Mouse (Mus musculus): ENCODE measurements at regions not wholly inside any gene's neighbourhood (a gene's known extent, or its start where the extent isn't known, plus 50 kb on each side); places are given as distances from the start of the nearest gene placed in this dataset.

DNA sequence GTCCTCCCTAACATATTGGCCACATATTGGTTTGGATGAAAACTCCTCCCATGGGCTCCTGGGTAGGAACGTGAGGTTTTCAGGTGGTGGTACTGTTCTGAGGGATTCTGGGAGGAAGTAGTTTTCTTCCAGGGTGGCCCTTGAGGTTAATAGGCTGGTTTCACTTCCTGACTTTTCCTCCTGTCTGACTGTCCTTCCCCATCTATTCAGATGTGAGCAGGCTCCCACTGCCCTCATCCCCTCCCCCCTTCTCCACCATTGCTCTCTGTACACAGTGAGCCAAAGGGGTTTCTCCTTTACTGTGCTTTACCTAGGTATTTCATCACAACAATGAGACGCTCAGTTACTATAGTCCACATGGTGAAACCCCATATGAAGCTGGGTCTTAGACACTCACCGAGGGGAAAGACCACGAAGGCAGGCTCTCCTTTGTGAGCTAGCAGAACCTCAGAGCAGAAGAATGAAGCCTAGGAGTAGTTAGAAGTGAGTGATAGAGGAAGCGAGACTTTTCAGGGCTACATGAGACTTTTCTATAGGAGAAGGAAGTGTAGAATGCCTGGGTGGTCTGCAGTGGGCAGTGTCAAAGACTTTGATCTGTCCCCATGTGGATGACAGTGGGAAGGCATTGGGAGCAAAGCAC, 135.3 kb downstream of the Cd83 start:
- DNase-seq, result no peak

DNA sequence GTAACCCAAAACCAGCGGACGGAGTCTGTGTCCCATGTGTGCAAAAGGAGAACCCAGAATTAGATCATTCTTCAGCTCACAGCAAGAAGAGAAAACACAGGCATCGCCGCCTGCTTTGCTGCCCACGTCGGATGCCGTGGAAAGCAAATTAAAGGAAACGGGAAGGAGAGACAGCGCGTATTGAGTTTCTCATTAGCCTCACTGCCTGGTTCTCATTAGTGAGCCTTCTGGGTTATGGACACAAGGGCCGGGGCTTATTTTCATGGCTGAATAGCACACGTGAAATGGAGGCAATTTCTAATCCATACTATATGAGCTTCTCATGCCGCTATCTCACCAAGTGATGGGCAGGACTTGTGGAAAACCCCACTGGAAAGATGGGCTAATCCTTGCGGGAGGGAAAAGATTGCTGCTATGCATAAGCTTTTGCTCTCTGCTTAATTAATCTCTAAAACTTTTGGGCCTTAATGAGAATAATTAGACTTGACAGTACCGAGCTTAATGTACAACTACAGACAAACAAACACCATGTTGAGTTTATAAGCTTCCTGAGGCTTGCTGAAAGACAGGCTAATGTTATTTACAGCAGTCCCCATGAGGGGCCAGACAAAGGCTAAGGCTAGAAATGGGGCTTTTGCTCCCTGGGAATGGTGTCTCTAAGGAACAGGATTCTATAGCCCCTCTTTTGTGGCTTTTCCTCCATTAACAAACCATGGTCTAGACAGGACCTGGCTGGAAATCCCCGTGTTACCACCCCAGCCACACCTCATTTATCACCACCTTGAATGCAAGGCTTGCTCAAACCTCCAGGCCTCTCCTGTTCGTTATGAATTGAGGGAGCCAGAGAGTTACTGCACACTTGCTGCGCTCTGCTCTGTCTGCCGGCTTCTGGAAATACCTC, 145.8 kb downstream of the Cd83 start:
- DNase-seq, result no peak

DNA sequence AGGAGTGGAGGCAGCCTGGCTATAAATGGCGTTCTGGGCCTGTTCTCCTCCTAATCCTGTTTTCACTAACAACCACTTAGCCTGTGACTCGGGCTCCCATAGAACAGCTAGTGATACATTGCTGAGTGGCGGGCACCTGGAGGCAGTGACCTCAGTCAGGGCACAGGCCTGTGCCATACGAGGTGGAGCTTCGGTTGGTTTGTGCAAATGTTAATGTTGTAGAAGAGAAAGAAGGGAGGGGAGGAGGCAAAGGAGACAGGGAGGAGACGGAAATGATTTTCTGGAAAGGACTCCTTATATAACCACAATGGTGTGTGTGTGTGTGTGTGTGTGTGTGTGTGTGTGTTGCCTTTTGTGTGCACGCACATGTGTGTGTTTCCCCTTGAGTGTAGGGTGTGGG, 148.4 kb downstream of the Cd83 start:
- no peak for DNase-seq

DNA sequence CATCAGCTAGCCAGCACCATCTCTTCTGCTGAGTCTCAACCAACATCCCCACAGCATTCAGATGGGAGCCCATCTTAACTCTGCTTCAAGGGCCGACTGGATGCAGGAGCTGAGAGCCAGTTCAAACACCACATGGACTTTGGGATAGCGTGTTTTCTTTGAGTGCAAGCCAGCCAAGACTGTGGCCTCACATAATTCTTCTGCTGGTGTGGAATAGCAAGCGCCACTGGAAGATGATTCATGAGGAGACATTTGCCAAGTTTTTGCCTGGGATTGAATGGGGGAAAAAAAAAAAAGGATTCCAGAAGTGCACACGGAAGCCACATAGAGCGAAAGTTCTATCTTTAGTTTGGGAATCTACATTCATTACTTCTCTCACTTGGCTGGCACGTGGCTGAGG, 150.7 kb downstream of the Cd83 start:
- DNase-seq, result peak; percentile 35

DNA sequence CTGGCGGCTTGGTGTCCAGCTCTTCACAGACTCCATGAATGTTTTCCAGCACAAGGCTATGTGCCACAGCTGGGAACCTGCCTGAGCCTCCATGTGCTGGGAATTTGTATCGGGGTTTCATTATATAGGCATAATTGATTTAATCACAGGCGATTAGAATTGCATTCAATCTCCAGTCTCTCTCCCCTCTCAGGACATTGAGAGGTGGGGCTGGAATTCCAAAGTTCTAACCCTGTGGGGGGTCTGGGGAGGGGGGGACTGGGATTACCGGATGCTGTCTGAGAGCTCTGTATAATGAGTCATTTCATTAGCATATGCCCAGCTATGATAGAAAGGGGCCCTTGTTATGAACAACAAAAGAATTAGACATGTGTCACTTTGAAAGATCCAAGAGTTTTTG, 151.9 kb downstream of the Cd83 start:
- DNase-seq, result no peak

DNA sequence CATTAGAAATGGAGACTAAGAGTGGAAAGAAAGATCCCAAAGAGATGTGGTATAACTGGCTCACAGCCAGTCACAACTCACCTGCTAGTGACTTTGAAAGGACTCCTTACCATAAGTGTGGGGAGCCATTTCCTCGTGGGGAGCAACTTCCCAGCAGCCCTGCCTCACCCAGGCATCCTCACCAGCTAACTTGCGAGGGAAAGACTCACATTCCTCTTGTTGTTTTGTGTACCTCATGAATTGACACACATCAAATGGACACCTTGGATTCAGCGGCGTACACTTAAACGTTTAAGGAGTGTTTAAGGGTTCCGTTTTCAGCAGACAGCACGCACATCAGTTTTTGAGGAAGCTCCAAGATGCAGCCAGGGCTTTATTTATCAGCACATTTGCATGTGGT, 154.0 kb downstream of the Cd83 start:
- no peak for DNase-seq

DNA sequence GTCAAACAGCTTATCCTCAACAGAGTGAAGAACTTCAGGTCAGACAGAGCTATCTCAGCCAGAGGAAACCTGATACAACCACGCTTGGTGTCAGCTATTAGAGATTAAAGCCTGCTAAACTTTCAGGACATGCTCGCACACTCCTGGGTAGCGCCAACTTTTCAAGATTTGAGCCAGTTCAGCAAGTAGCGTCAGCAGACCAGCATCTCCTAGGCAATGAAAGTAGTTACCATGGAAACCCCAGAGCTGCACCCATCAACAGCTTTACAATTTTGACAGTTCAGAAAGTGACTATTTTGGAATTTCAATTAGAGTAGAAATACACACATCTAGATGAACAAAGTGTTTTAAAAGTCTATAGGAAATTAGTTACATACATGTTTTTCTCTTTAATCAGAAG, 154.8 kb downstream of the Cd83 start:
- DNase-seq, result no peak

DNA sequence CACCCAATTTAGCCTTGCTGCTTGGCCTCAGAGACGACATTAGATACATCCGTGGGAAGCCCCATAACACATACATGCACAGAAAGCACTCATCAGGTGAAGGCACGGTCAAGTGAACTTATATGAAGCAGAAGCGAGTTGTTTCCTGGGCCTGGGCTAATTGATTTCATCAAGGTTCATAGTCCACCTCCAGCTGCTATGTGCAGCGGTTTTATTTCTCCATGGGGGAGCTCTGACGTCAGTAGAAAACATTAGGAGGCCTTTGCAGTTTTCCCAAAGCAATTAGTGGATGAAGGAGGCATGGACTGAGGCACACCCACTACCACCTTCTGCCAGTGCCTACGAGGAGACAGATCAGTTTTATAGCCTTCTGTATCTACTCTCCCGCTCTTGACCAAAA, 157.2 kb downstream of the Cd83 start:
- no peak for DNase-seq

DNA sequence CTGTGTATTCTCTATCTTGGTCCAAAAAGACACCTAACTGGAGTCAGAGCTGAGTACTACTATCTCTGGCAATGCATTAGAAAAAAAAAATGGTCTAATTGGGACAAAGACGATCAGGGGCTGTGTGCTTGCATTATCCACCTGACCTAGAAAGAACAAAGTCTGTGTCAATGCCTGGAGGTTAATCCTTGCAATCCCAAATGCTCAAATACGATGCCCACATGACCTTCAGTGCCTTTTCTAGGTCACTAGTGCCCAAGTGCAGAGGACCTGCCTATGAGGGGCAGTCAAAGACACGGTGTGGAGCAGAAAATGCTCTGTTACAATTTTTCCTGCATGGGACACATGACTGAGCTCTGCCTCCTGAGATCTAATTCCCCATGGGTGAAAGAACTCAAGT, 164.0 kb downstream of the Cd83 start:
- no peak for DNase-seq

DNA sequence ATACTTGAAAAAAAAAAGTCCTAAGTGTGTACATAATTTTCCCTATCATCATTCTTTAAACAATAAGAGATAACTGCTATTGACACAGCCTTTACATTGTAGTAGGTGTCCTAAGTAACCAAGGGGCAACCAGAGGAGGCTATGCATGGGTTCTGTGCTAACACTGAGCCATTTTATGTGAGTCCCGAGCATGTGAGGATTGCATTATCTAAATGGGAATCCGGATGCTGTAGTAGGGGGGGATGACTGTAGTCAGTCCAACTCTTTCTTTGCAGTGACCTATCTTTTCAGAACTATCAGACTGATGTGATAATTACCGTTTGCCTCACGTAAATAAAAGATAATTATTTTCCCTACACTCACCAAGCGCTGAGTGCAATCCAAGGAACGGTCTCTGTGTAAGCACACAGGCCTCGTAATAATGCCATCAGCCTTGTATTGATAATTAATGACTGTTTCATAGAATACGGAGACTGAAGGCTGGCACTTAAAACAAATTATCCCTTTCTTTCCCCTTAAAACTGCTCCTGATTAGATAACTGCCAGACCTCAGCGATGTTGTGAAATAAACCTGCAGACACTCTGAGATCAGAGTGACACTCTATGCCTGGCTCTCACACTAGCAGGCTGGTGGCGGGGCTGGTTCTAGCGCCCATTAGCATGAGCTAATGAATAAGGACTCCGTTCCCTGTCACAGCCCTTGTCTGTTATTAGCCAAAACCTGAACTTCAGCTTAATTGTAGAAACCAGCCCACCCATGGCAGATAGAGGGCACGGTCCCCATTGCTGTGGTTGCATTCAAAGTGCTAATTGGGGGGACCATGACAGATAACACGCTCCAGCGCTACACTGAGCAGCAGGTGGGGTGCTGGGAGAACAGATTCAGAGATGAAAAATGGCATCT, 165.4 kb downstream of the Cd83 start:
- DNase-seq, result no peak

DNA sequence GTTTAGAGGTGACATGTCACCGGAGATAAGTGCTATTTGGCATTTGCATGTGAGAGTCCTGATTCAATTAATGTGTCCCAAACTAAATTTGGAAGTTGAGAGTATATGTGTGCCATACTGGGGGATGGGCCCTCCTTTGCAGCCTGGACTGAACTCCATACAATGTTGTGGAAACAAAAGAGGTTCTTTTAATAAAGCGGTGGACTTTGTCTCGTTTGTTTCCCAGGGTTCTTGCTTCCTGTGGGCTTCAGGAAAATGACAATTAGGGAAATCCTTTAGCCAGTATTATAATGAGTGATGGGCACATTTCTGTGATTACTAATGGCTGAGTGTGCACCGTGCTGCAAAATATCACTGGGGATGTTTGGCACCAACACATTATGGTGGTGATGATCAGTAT, 167.9 kb downstream of the Cd83 start:
- DNase-seq, result no peak

DNA sequence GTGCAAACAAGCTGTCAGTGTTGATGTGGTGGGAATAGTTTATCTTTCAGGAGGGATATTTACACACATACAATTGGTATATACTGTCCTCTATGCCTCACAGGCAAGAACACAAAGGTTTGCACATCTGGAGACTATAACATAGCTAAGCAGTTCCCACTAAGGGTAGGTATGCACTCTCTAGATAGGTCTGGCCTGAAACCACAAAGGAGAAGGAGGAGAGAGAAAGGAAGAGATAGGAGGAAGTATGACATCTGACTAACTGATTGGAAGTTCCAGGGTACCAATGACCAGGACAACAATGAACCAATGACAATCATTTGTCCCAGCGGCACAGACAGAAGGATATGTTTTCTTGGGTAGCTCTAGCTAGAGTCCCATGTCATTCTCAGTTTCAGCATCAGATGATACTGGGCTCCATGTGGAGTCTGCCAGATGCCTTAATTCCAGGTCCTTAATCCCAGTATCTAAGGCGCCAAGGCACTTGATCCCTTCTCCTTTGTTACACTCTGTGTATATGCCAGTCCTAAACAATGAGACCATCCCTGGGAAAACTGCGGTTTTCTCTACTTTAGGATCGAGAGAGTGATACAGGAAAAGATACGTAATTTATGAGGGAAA, 168.5 kb downstream of the Cd83 start:
- no peak for DNase-seq

DNA sequence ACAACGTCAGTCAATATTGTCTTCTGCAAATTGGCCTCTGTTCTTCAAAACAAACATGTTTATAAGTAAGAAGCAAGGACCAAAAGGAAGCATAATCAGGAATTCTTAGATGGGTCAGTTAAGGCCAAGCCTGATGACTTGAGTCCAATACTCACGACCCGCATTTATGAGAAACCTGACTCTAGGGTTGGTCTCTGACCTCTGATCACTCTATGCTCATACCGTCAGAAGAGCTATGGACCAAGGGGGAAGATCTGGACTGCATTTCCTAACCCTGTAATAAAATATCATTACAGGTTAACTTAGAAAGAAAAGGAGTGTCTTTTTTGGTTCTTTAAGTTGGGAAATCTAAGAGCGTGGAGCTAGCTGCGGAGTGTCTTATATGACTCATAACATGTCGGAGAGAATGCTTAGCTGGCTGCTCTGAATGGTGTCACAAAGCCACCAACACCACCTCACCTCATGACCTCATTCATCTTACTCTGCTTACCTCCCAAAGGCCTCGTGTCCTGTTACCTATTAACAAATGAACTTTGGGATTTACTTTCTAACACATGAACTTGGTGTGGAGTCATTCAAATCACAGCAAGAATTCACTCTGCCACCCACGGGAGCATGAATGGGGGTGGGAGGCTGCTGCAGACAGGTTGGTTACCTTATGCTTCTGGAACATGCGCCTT, 170.3 kb downstream of the Cd83 start:
- no peak for DNase-seq

DNA sequence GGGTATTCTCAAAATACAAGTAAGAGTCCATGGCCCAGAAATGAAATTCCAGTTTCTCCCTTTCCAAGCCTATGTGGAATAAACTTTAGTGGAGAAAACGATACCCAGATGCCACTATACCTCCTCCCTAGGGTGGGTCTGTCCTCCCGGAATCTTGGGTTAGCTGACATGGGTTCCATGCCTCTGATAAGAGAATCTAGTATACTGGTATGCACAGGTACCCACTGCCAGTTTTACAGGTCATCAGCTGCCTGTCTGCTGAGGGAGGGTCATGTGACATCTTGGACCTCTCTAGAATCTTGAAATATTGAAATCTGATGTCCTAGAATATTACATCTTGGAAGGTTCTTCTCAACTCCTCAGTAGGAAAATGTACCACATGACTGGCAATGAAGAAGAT, 172.5 kb downstream of the Cd83 start:
- DNase-seq, result no peak

DNA sequence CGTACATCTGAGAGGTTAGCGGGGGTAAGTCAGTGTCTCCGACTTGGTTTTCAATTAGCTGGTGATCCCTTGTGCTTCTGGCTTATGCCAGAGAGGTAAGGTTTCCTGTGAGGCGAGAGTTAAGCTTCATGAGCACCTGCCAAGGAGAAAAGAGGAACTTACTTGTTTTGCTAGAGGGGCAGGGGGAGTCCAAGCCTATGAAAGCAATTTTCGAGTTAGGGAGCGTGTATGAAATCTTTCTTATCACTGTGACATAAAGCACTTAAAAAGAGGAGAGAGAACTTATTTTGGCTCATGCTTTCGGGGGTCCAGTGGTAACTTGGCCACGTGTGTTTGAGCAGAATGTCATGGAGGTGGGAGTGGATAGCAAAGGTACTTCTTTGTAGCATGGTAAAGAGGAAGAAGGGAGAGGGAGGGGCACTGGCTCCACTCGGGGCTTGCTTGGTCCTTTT, 174.6 kb downstream of the Cd83 start:
- DNase-seq, result no peak

DNA sequence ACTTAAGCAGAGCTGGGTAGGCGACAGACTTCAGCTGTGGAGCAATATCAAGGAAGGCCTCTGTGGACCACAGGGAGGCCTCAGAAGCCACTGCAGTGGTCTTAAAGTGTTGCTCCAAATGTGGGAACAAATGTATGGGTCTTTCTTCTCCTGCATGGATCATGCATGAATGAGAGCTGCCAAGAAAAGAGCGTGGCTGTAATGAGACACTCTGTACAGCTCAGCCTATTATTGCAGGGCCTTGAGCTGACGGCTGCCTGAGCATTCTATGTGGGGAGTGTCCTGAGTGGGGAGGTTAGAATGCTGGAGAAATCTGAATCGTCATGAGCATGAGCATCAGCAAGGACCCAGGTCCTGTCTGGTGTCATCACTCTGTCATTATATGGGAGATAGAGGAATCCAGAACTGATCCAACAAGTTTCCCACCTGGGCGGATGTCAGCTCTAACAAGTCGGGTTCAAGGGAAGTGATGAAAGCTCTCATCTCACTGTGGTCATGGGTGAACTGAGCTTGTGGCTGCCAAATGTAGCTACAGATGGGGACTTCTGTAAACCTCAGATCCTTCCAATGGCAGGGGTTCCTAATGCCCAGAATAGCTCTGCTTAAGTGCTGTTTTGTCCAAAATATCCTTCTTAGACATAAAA, 176.6 kb downstream of the Cd83 start:
- DNase-seq, result no peak

DNA sequence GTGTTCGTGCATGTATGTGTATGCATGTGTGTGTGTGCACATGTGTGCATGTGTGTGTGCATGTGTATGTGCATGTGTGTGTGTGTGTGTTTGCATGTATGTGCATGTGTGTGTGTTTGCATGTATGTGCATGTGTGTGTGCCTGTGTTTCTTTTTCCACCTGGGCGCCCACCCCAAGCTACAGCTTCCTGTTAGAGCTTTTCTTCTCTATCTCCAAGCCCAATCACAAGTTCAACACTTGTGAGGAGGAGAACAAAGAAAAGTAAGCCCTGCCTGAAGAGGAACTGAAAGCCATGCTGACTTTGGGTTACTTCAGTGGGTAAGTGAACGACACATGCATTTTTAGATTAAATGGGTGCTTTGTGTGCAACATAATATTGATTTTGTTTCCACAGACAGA, 177.4 kb downstream of the Cd83 start:
- DNase-seq, result no peak

DNA sequence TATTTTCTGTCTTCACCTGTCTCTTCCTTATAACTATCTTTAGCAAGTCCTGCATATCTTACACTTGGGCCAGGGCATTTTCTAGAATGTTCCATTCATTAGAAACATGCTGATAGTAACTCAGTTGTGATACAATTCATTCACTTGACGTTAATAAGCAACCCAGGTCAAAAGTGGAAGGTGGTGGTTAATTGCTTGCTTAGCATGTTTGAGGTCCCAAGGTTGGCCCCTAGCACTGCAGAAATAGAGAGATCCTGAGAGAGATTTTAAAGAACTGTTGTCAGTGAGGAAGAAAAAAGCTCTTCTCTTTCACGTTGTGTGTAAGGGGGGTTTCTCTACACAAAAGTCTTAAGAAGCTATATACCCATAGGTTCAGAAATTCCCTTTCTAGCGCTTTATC, 178.7 kb downstream of the Cd83 start:
- DNase-seq, result no peak

DNA sequence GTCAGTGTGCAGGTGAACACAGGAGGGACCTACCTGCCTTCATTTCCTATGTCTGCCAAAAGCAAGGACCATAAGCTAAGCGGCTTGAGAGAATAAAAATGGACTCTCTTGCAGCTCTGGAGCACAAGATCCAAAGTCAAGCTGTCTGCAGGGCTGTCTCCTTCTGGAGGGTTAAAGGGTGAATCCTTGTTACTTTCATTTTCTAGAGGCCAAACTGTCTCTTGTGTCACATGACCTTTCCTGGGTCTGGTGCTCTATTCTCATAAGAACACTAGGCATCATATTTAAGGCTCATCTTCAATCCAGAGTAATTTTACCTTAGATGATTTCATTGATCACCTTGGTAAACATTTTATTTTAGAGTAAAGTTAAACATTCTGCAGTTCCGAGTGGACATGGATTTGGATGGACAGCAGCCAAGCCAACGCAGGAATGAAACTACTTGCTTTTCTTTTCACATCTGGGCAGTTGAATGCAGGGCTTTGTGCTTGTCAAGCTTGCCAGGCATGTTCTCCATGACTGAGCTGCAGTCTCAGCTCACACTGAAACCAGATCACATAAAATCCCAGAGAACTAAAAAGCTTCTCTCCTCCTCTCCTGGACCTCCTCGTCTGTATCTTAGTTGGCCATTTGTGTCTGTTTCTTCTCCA, 180.8 kb downstream of the Cd83 start:
- DNase-seq, result peak; percentile 10

DNA sequence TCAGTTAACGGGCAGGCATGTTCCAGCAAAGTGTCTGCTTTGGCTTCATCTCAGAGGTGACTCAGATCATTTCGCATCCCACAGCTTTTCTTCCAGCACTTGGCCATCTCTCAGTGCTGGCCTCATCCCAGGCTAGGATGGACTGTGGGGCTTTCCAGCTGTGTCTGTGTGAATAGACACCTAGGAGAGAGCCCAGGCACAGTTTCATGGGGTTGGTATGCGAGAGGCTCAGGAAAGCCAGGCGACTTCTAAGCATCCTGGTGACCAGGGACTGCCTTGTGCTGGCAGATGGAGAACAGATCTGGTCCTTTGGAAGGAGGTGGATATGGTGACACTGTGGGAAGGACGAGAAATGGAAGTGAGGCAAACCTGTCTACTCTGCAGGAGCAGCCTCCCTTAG, 182.9 kb downstream of the Cd83 start:
- peak; percentile 27 for DNase-seq

DNA sequence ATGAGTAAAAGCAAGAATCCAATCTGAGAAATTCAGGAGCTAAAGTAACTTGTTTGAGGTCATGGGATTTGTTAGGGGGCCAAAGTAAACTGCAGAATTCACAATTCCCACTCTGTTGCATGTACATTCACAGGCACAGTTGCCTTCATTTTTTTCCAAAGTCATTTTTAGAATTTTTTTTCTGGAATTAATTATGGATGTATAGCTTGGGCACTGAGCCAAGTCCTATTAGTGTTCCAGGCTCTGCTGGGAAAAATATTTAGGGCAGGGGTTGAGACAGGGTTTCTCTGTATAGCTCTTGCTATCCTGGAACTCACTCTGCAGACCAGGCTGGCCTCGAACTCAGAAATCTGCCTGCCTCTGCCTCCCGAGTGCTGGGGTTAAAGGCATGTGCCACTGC, 188.3 kb downstream of the Cd83 start:
- DNase-seq, result no peak

Data from heart, postnatal 4 days (tissue).